Mouse (Mus musculus): ENCODE results near the gene 2810004N23Rik.

The 2810004N23Rik gene

DNA sequence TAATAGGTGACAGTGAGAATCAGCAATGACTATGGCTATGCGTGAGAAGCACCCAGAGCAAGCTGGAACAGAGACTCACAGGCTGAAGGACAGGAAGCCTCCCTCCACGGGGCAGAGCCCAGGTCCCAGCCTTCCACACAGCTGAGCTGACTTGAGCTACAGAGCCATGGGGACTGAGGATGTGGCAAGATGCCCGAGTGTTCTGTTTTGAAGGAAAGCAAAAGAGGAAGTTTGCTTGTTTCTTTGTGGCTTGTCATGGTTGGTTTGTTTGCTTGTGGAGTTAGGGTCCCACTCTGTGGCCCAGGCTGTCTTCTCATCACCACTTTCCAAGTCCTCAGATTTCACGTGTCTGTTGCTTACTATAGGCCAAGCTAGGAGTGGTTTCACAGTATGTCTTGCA is 72.2 kb downstream of the 2810004N23Rik start:
- in situ Hi-C loops (cut with MboI, MseI): no loop called here

Data from T-helper 17 cell (primary cell).